Mouse (Mus musculus): ENCODE measurements at regions not wholly inside any gene's neighbourhood (a gene's known extent, or its start where the extent isn't known, plus 50 kb on each side); places are given as distances from the start of the nearest gene placed in this dataset.

GRCm38 (mm10) chr4:81005507-81006328 is 95.3 kb downstream of the Lurap1l start:
- DNase-seq = no peak

- DNase-seq = no peak
Observed at GRCm38 (mm10) chr4:81006546-81006945, 96.1 kb downstream of the Lurap1l start.

GRCm38 (mm10) chr4:81021850-81022249 is 111.4 kb downstream of the Lurap1l start:
- DNase-seq = no peak

- DNase-seq = no peak
Observed at GRCm38 (mm10) chr4:81023436-81023983, 113.1 kb downstream of the Lurap1l start.

GRCm38 (mm10) chr4:81027558-81027957 is 117.1 kb downstream of the Lurap1l start:
- DNase-seq = no peak

- DNase-seq = no peak
Observed at GRCm38 (mm10) chr4:81030671-81031070, 120.2 kb downstream of the Lurap1l start.

GRCm38 (mm10) chr4:81037336-81037902 is 127.0 kb downstream of the Lurap1l start:
- DNase-seq = no peak

- DNase-seq = no peak
Observed at GRCm38 (mm10) chr4:81058227-81058626, 147.8 kb downstream of the Lurap1l start.

GRCm38 (mm10) chr4:81058809-81059208 is 148.4 kb downstream of the Lurap1l start:
- no peak for DNase-seq

GRCm38 (mm10) chr4:81059356-81059755 is 148.9 kb downstream of the Lurap1l start:
- DNase-seq = no peak

GRCm38 (mm10) chr4:81082290-81082947 is 172.0 kb downstream of the Lurap1l start:
- no peak for DNase-seq

GRCm38 (mm10) chr4:81085188-81085587 is 174.7 kb downstream of the Lurap1l start:
- DNase-seq = no peak

- DNase-seq = no peak
Observed at GRCm38 (mm10) chr4:81096581-81096980, 186.1 kb downstream of the Lurap1l start.

GRCm38 (mm10) chr4:81097597-81097996 is 187.2 kb downstream of the Lurap1l start:
- no peak for DNase-seq

GRCm38 (mm10) chr4:81101049-81101448 is 190.6 kb downstream of the Lurap1l start:
- DNase-seq = no peak

GRCm38 (mm10) chr4:81111307-81111706 is 200.9 kb downstream of the Lurap1l start:
- DNase-seq = no peak

- DNase-seq = no peak
Observed at GRCm38 (mm10) chr4:81116411-81116810, 206.0 kb downstream of the Lurap1l start.

GRCm38 (mm10) chr4:81124155-81124554 is 213.7 kb downstream of the Lurap1l start:
- DNase-seq = no peak

GRCm38 (mm10) chr4:81129874-81130273 is 219.4 kb downstream of the Lurap1l start:
- DNase-seq = no peak

- no peak for DNase-seq
Observed at GRCm38 (mm10) chr4:81173111-81173510, 262.7 kb downstream of the Lurap1l start.

GRCm38 (mm10) chr4:81177443-81178041 is 265.1 kb downstream of the Mpdz start:
- no peak for DNase-seq

- DNase-seq = no peak
Observed at GRCm38 (mm10) chr4:81178047-81178781, 264.4 kb downstream of the Mpdz start.

- peak; percentile 69 for DNase-seq
Observed at GRCm38 (mm10) chr4:81178782-81179135, 263.9 kb downstream of the Mpdz start.

Data from cerebellum, adult 11 months (tissue).